Mouse (Mus musculus) neural tube, embryonic 14.5 days (tissue): ENCODE measurements around the gene Lhfpl3. TPM values are rescaled to one million over a fixed set of nuclear protein-coding genes. Genes with fewer than 3 reads are reported as not detected.

Experiments
- ATAC-seq: fragments of 200-750 bp; cut with Nextera tagmentation; 2 replicates; pipeline ENCODE4 v1.8.0; 2017; ENCODE audit warnings: low read depth, mild to moderate bottlenecking, moderate TSS enrichment, moderate library complexity
- H3K27ac ChIP-seq: fragments of 300-500 bp; sonication (generic); 2 replicates; pipeline ENCODE4 v1.5.1; 2014; ENCODE audit warnings: low read depth, mild to moderate bottlenecking, control low read depth, low read length, moderate library complexity, mixed read lengths
- H3K27me3 ChIP-seq: fragments of 300-500 bp; sonication (generic); 2 replicates; pipeline ENCODE4 v1.6.1; 2014; ENCODE audit warnings: low read length; ENCODE audit not compliant: control insufficient read depth, insufficient read depth
- H3K36me3 ChIP-seq: fragments of 300-500 bp; sonication (generic); 2 replicates; pipeline ENCODE4 v1.6.1; 2014; ENCODE audit warnings: low read length, mixed read lengths; ENCODE audit not compliant: control insufficient read depth, insufficient read depth
- H3K4me1 ChIP-seq: fragments of 300-500 bp; sonication (generic); 2 replicates; pipeline ENCODE4 v1.6.1; 2014; ENCODE audit warnings: low read length; ENCODE audit not compliant: control insufficient read depth, insufficient read depth
- H3K4me2 ChIP-seq: fragments of 300-500 bp; sonication (generic); 2 replicates; pipeline ENCODE4 v1.6.1; 2014; ENCODE audit warnings: mild to moderate bottlenecking, low read depth, low read length, control low read depth
- H3K4me3 ChIP-seq: fragments of 300-500 bp; sonication (generic); 2 replicates; pipeline ENCODE4 v1.5.1; 2014; ENCODE audit warnings: low read depth, low read length, control low read depth, mixed read lengths
- H3K9ac ChIP-seq: fragments of 300-500 bp; sonication (generic); replicated peaks from 2 replicates; pipeline ENCODE4 v1.6.1; 2014; ENCODE audit warnings: low read depth, mild to moderate bottlenecking, control low read depth, low read length, mixed read lengths
- H3K9me3 ChIP-seq: fragments of 300-500 bp; sonication (generic); 2 replicates; pipeline ENCODE4 v1.6.1; 2016; ENCODE audit warnings: low read length; ENCODE audit not compliant: control insufficient read depth
- WGBS: fragments of 180-500 bp; shearing (Covaris S2); extraction: QIAGEN DNeasy Blood & Tissue Kit; methylation state at CpG from one replicate; pipeline ENCODE4 v1.1.7; 2014; 5-methylcytosine and 5-hydroxymethylcytosine counted together
- polyA plus RNA-seq: library from polyadenylated mRNA; unstranded; fragments of >200 nt; fragmentation: Nextera tagmentation; extraction: Ambion mirVana; gene quantifications from 2 replicates; pipeline ENCODE4 v1.2.1, GENCODE M21; 2014

Gene Lhfpl3
- polyA plus RNA-seq, 1 experiment from 2014 or later = 27.6 TPM

DNA sequence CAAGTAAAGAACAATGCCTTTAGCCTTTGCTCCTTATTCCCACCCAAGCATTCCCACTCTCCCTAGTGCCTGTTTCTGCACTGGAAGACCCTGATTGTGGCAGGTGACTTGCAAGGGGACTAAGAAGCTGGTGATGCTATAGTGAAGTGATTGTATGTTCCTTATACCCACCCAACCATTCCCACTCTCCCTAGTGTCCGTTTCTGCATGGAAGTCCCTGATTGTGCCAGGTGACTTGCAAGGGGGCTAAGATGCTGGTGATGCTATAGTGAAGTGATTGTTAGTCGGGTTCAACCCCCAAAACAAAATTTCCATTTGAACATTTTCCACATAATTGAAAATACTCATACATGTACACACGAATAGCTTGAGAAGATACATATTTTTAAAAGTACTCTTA is 151.4 kb downstream of the Lhfpl3 start:
- Histone ChIP-seq H3K4me3 (no peak overlapping the region), H3K4me1 (no peaks in the 10 kb centered on the region), H3K4me2 (no peak overlapping the region), H3K9ac (no peak overlapping the region), H3K9me3 (no peaks in the 10 kb centered on the region), H3K27ac (no peak overlapping the region), H3K27me3 (no peaks in the 10 kb centered on the region), H3K36me3 (no peaks in the 10 kb centered on the region)
- 0 out of 2 replicates have a peak, but pooled peaks have one; percentile 28 for ATAC-seq
- 93% methylated on average over 3 of the region's 3 CpGs for WGBS

DNA sequence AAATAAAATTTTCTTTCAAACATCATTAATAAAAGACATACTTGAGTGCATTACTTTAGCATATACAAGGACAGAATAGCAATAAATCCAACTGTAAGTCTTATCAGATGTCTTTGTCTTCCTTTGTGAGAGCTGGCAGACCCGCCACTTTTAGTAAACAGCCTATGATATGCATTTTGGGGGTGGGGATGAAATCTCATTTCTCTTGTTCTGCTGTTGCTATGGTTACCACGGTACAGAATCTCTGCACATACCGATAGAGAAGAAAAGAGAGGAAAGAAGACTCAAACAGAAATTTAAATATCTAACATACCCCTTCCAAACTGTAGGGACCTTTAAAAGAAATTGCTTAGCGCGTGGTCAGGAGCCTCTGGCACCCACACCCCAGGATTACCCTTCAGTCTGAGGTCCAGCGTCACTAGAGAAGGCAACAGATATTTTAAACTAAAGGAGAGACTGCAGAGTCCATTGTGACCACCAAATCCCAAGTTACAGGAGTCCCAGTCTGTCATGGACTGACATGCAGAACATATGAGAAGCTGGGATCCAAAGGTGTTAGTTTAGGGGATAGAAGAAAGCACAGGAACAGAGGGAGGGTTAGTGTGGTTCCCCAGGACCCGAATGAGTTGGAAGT is 151.9 kb downstream of the Lhfpl3 start:
- Histone ChIP-seq H3K4me1 (no peaks in the 10 kb centered on the region), H3K36me3 (no peaks in the 10 kb centered on the region), H3K9me3 (no peaks in the 10 kb centered on the region), H3K27me3 (no peaks in the 10 kb centered on the region), H3K4me3 (no peak overlapping the region), H3K4me2 (no peak overlapping the region), H3K9ac (no peak overlapping the region), H3K27ac (no peak overlapping the region)
- peak; percentile 74 for ATAC-seq
- WGBS = 63% methylated on average over 7 of the region's 7 CpGs

DNA sequence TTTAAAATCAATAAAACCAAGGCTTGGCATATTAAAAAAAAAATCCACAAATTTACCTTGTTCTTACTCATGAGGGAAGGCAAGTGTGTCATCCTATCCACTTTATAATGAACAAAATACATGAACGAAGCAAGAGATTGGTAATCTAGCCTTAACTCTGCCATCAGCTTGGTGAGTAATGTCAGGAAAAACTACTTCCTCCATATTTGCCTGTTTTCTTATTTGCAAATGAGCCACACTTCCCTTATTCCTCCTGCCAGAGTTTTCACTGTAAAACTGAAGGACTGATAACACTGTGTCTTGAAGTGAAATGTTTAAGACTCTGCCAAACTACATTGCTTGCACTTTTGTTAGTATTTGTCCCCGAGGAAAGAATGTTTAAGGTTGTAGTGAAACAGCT is 152.7 kb downstream of the Lhfpl3 start:
- H3K9ac ChIP-seq = no peak overlapping the region
- no peak overlapping the region for H3K27ac ChIP-seq
- H3K4me2 ChIP-seq = no peak overlapping the region
- 85% methylated on average over 2 of the region's 2 CpGs for WGBS
- no peak for ATAC-seq
- H3K9me3 ChIP-seq = no peaks in the 10 kb centered on the region
- no peaks in the 10 kb centered on the region for H3K4me1 ChIP-seq
- H3K36me3 ChIP-seq = no peaks in the 10 kb centered on the region
- H3K27me3 ChIP-seq = no peaks in the 10 kb centered on the region
- no peak overlapping the region for H3K4me3 ChIP-seq

DNA sequence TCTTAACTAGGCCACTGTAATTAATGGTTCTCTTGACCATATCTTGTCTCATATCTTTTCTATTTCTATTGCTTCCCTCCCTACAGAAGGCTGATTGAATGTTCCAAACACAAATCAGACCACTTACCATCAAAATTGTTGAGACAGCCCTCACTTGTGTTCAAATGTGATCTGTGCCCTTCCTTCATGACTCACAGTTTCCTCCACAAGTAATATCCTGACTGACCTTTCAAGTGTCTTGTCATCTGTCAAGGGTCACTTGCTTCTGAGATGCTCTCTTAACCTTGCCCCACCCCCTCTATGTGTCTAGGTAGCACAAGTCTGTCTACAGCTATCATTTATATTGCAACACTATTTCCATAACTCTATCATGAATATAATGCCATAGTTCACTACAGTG is 154.1 kb downstream of the Lhfpl3 start:
- ATAC-seq = no peak
- Histone ChIP-seq H3K27ac (no peak overlapping the region), H3K4me2 (no peak overlapping the region), H3K9me3 (no peaks in the 10 kb centered on the region), H3K4me1 (no peaks in the 10 kb centered on the region), H3K36me3 (no peaks in the 10 kb centered on the region), H3K27me3 (no peaks in the 10 kb centered on the region), H3K9ac (no peak overlapping the region), H3K4me3 (no peak overlapping the region)

DNA sequence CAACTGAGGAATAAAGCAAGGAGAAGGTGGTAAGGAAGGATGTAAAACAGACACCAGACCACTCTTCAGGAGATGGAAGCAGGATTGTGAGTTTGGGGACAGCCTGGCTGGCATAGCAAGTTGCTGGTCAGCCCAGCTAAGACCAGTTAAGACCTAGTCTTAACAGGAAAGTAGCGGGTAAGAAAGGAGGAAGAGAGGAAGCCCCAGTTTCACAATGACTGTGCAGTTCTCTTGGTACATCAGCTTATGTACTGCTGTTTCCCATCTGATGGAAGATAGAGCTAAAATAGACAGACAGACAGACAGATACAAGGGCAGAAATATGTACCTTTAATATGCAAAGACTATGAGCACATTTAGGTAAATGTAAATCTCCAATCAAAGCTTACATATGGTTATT is 171.3 kb downstream of the Lhfpl3 start:
- H3K9ac ChIP-seq = no peak overlapping the region
- H3K27me3 ChIP-seq = no peaks in the 10 kb centered on the region
- ATAC-seq = no peak
- no peak overlapping the region for H3K4me3 ChIP-seq
- 89% methylated on average over 1 of the region's 1 CpGs for WGBS
- H3K27ac ChIP-seq = no peak overlapping the region
- no peaks in the 10 kb centered on the region for H3K4me1 ChIP-seq
- H3K9me3 ChIP-seq = no peaks in the 10 kb centered on the region
- no peak overlapping the region for H3K4me2 ChIP-seq
- no peaks in the 10 kb centered on the region for H3K36me3 ChIP-seq

DNA sequence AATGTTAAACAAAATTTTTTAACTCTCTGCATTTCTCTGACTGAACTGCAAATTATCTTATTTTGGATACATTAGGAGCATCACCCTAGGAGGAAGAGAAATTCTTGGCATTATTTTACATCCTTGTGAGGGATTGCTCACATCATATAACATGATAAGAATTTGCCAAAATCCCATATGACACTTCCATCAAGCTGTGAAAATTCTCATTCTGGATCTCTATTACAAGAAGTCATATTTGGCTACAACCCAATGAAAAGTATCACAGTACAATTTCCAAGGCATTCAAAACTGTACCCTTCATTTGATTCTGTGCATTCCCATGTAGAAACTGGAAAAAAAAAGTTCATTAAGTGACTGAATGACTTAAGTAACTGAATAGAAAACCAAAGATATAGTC is 180.3 kb downstream of the Lhfpl3 start:
- no peaks in the 10 kb centered on the region for H3K36me3 ChIP-seq
- ATAC-seq = no peak
- no peak overlapping the region for H3K4me2 ChIP-seq
- no peaks in the 10 kb centered on the region for H3K4me1 ChIP-seq
- H3K27ac ChIP-seq = no peak overlapping the region
- no peaks in the 10 kb centered on the region for H3K27me3 ChIP-seq
- H3K4me3 ChIP-seq = no peak overlapping the region
- no peaks in the 10 kb centered on the region for H3K9me3 ChIP-seq
- no peak overlapping the region for H3K9ac ChIP-seq

DNA sequence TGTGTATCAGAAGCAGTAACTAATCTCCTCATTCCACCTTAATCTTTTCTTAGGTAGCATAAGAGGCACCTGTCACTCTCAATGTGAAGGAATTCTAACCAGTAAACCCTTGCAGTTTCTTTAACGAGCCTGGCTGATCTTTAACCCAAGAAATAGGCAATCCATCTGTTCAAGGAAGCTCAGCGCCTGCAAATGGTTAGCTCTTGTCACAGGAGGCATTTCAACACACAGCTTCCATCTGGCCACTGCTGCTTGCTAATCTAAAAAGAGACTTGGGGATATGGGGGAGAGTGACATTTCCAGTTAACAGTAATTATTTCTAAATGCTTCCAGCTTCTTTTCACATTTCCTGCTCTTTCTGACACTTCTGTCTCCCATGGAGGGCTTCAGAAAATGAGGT is 182.9 kb downstream of the Lhfpl3 start:
- H3K4me1 ChIP-seq = no peaks in the 10 kb centered on the region
- no peaks in the 10 kb centered on the region for H3K36me3 ChIP-seq
- 65% methylated on average over 2 of the region's 2 CpGs for WGBS
- H3K27ac ChIP-seq = no peak overlapping the region
- no peak for ATAC-seq
- no peak overlapping the region for H3K4me2 ChIP-seq
- no peak overlapping the region for H3K4me3 ChIP-seq
- H3K27me3 ChIP-seq = no peaks in the 10 kb centered on the region
- H3K9me3 ChIP-seq = no peaks in the 10 kb centered on the region
- no peak overlapping the region for H3K9ac ChIP-seq

DNA sequence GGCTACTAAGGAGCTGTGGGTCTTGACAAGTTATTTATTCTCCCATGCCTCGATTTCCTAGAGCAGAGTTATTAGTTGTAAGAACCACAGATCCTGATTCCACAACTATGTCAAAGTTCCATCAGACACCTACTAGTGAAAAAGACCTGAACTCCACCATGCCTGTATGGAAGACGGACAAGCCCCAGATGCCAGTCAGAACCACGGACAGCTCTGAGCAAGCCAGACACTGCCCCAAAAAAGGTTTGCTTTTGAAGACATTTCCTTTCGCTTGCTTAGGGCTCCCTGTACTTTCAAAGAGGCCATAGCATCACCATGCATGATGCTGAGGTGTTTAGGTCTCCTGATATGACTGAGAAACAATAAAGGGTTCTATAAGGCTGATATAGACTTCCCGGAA is 197.4 kb downstream of the Lhfpl3 start:
- H3K9ac ChIP-seq = no peak overlapping the region
- no peak overlapping the region for H3K4me3 ChIP-seq
- no peaks in the 10 kb centered on the region for H3K27me3 ChIP-seq
- WGBS = 70% methylated on average over 5 of the region's 5 CpGs
- no peaks in the 10 kb centered on the region for H3K36me3 ChIP-seq
- H3K27ac ChIP-seq = no peak overlapping the region
- no peak overlapping the region for H3K4me2 ChIP-seq
- no peak for ATAC-seq
- no peaks in the 10 kb centered on the region for H3K9me3 ChIP-seq
- no peaks in the 10 kb centered on the region for H3K4me1 ChIP-seq

DNA sequence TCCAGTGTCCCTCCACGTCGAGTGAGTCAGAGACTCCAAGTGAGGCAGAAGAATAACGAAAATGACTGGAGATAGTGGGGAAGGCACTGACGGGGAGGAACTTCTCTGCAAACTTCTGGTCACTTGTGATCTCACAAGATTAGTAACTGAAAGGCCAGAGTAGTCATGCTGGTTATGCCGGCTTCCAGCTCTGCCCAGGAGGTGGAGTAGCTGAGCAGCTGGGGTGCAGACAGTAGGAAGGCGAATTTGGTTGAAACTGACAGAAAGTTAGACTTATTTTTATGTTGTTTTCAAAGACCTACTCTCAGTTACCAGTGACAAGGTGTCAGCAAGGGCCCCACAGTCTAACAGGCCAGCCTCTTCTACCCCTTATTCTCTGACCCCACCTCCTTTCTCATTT is 217.4 kb downstream of the Lhfpl3 start:
- Histone ChIP-seq H3K9ac (no peak overlapping the region), H3K4me1 (no peaks in the 10 kb centered on the region), H3K9me3 (no peaks in the 10 kb centered on the region), H3K4me3 (no peak overlapping the region), H3K27ac (no peak overlapping the region), H3K36me3 (no peaks in the 10 kb centered on the region), H3K27me3 (no peaks in the 10 kb centered on the region), H3K4me2 (no peak overlapping the region)
- no peak for ATAC-seq
- WGBS = 69% methylated on average over 6 of the region's 6 CpGs

DNA sequence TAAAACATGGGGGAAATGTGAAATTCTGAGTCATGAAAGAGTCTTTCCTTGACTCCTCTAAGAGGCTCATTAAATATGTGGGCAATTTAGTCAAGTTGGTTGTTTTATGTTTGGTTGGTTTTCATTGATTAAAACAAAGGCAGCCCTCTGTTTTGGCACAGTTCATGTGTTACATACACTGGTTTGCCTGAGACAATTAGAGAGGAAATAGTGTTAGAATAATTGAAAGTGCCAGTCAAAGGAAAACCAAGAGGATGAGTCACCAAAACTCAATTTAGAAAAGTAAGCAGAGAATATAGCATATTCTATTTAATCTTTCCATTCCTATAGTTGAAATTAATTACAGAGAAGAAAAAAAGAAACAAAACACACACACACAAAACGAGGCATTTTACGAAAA is 240.9 kb downstream of the Lhfpl3 start:
- Histone ChIP-seq H3K9ac (no peak overlapping the region), H3K9me3 (no peaks in the 10 kb centered on the region), H3K27me3 (no peaks in the 10 kb centered on the region), H3K4me2 (no peak overlapping the region), H3K27ac (no peak overlapping the region), H3K36me3 (no peaks in the 10 kb centered on the region), H3K4me1 (no peaks in the 10 kb centered on the region), H3K4me3 (no peak overlapping the region)
- ATAC-seq = no peak
- WGBS = 92% methylated on average over 2 of the region's 2 CpGs
